Mouse (Mus musculus) hindbrain, embryonic 13.5 days (tissue): ENCODE data around the gene Gm7137. TPM values are rescaled to one million over a fixed set of nuclear protein-coding genes. Genes with fewer than 3 reads are reported as not detected.
A peak's percentile ranks its signal among the peaks of the same experiment; 100 is the strongest.
"Not testable (repeated sequence)": the region's sequence is repeated elsewhere in the genome, so short reads cannot be mapped to it uniquely, and the experiment has no call there.

Source experiments
- ATAC-seq: fragments of 200-750 bp; cut with Nextera tagmentation; 2 replicates; pipeline ENCODE4 v1.8.0; 2017; ENCODE audit warnings: moderate TSS enrichment; ENCODE audit not compliant: low FRiP score
- H3K27ac ChIP-seq: fragments of 300-500 bp; sonication (generic); 2 replicates; pipeline ENCODE4 v1.5.1; 2015; ENCODE audit warnings: inconsistent platforms, mild to moderate bottlenecking, moderate library complexity
- H3K27me3 ChIP-seq: fragments of 300-500 bp; sonication (generic); 2 replicates; pipeline ENCODE4 v1.6.1; 2015; ENCODE audit warnings: mild to moderate bottlenecking, inconsistent platforms
- H3K36me3 ChIP-seq: fragments of 300-500 bp; sonication (generic); 2 replicates; pipeline ENCODE4 v1.6.1; 2015; ENCODE audit warnings: mild to moderate bottlenecking, inconsistent platforms
- H3K4me1 ChIP-seq: fragments of 300-500 bp; sonication (generic); replicated peaks from 2 replicates; pipeline ENCODE4 v1.6.1; 2015; ENCODE audit warnings: inconsistent platforms
- H3K4me2 ChIP-seq: fragments of 300-500 bp; sonication (generic); 2 replicates; pipeline ENCODE4 v1.6.1; 2015; ENCODE audit warnings: inconsistent platforms, mild to moderate bottlenecking, moderate library complexity
- H3K4me3 ChIP-seq: fragments of 300-500 bp; sonication (generic); 2 replicates; pipeline ENCODE4 v1.5.1; 2015; ENCODE audit warnings: mild to moderate bottlenecking, inconsistent platforms
- H3K9ac ChIP-seq: fragments of 300-500 bp; sonication (generic); 2 replicates; pipeline ENCODE4 v1.6.1; 2015; ENCODE audit warnings: mild to moderate bottlenecking, inconsistent platforms
- H3K9me3 ChIP-seq: fragments of 300-500 bp; sonication (generic); 2 replicates; pipeline ENCODE4 v1.6.1; 2016; ENCODE audit warnings: inconsistent platforms
- WGBS: fragments of 180-500 bp; shearing (Covaris S2); methylation state at CpG from one replicate; pipeline ENCODE4 v1.1.7; 2015; 5-methylcytosine and 5-hydroxymethylcytosine counted together
- polyA plus RNA-seq: library from polyadenylated mRNA; unstranded; fragments of >200 nt; fragmentation: Nextera tagmentation; extraction: Ambion mirVana; gene quantifications from 2 replicates; pipeline ENCODE4 v1.2.1, GENCODE M21; 2015

Gm7137 gene
- polyA plus RNA-seq, 1 experiment from 2014 or later = not detected

DNA sequence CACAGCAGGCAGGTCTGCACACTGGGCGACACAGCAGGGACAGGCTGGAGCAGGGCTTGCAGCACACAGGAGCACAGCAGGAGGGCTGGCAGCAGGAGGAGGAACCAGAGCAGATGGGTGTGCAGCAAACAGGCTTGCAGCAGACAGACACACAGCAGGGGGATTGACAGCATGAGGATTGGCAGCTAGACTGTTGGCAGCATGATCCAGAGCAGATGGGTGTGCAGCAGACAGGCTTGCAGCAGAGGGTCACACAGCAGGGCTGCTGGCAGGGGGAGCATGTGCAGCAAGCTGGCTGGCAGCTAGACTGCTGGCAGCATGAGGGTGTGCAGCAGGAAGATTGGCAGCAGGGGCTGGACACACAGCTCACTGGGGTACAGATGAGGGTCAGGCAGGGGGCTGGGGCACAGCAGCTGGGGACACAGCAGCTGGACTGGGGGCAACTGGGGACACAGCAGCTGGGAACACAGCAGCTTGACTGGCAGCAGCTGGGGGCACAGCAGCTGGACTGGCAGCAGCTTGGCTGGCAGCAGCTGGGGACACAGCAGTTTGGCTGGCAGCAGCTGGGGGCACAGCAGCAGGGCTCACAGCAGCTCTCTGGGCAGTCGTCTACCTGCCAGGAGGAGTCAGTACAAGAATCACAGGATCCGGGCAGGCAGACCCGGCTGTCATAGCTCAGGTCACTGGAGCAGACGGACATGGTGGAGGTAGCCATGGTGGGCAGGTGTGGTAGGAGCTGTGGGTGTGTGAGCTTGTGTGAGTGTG lies 45.9 kb downstream of the Gm7137 start, which contains the start of gene Gm18596:
Gene Gm18596, minus strand, starts transcription at position 715 of the 765 bp plus-strand sequence.
- not testable (repeated sequence) for H3K27me3 ChIP-seq, H3K36me3 ChIP-seq, H3K4me2 ChIP-seq, H3K4me1 ChIP-seq, H3K9me3 ChIP-seq, H3K9ac ChIP-seq, H3K4me3 ChIP-seq, ATAC-seq
- 51% methylated on average over 5 of the region's 5 CpGs for WGBS
- H3K27ac ChIP-seq = 0 out of 2 replicates have a peak within 1 kb of the TSS, but pooled peaks have one; percentile 30

GRCm38 (mm10) chr10:77738929-77739328 lies 49.1 kb downstream of the Gm7137 start:
- no peak for ATAC-seq
- 96% methylated on average over 4 of the region's 4 CpGs for WGBS

More at GRCm38 (mm10) chr10:77738929-77739328, 49.1 kb downstream of the Gm7137 start:
- Histone ChIP-seq H3K4me2 (no peak overlapping the region), H3K4me3 (no peak overlapping the region), H3K9me3 (0 out of 2 replicates have a peak, but pooled peaks cover 6% of the 10 kb centered on the region), H3K27ac (no peak overlapping the region), H3K4me1 (peaks cover 9% of the 10 kb centered on the region; the same call in 1 of the 2 replicates), H3K27me3 (no peaks in the 10 kb centered on the region), H3K9ac (no peak overlapping the region), H3K36me3 (no peaks in the 10 kb centered on the region)

Other genes with a start within 250 kb of the Gm7137 start
- 69.0 and 71.9 TPM in 2 replicates for gene Pttg1ip, start 206.5 kb downstream of the Gm7137 start, polyA plus RNA-seq
- gene Sumo3, start 182.1 kb downstream of the Gm7137 start, polyA plus RNA-seq = 271 and 274 TPM in 2 replicates
- gene Gm49325, start 182.0 kb downstream of the Gm7137 start, polyA plus RNA-seq = 2.1 and 3.4 TPM in 2 replicates
- 94.5 and 95.0 TPM in 2 replicates for gene Ube2g2, start 165.9 kb downstream of the Gm7137 start, polyA plus RNA-seq
- 0.74 and 0.82 TPM in 2 replicates for gene Tspear, start 101.6 kb downstream of the Gm7137 start, polyA plus RNA-seq
- not detected in 2 replicates for gene Gm19402, start 97.4 kb downstream of the Gm7137 start, polyA plus RNA-seq
- not detected in 2 replicates for gene Gm9508, start 91.0 kb downstream of the Gm7137 start, polyA plus RNA-seq
- gene Gm10272, start 81.6 kb downstream of the Gm7137 start, polyA plus RNA-seq = not detected in 2 replicates
- not detected in 2 replicates for gene Gm10024, start 76.7 kb downstream of the Gm7137 start, polyA plus RNA-seq
- not detected in 2 replicates for gene Gm10142, start 72.4 kb downstream of the Gm7137 start, polyA plus RNA-seq
- gene Krtap12-1, start 67.6 kb downstream of the Gm7137 start, polyA plus RNA-seq = not detected in 2 replicates
- gene Gm10100, start 61.7 kb downstream of the Gm7137 start, polyA plus RNA-seq = not detected in 2 replicates
- not detected in 2 replicates for gene Gm18596, start 45.6 kb downstream of the Gm7137 start, polyA plus RNA-seq
- not detected in 2 replicates for gene Gm9736, start 36.8 kb downstream of the Gm7137 start, polyA plus RNA-seq
- gene Gm3233, start 28.5 kb downstream of the Gm7137 start, polyA plus RNA-seq = not detected in 2 replicates
- gene Gm3238, start 16.9 kb downstream of the Gm7137 start, polyA plus RNA-seq = not detected in 2 replicates
- gene Gm7138, start 11.3 kb downstream of the Gm7137 start, polyA plus RNA-seq = not detected in 2 replicates
- not detected in 2 replicates for gene Gm3250, start 5.7 kb downstream of the Gm7137 start, polyA plus RNA-seq
- gene Gm9639, start 6.9 kb upstream of the Gm7137 start, polyA plus RNA-seq = not detected in 2 replicates
- not detected in 2 replicates for gene Gm19668, start 10.9 kb upstream of the Gm7137 start, polyA plus RNA-seq
- gene Gm9507, start 23.6 kb upstream of the Gm7137 start, polyA plus RNA-seq = not detected in 2 replicates
- gene Gm2696, start 26.5 kb upstream of the Gm7137 start, polyA plus RNA-seq = not detected in 2 replicates
- gene Krtap10-4, start 38.9 kb upstream of the Gm7137 start, polyA plus RNA-seq = not detected in 2 replicates
- gene Krtap10-10, start 47.7 kb upstream of the Gm7137 start, polyA plus RNA-seq = not detected in 2 replicates
- not detected in 2 replicates for gene Gm36176, start 58.6 kb upstream of the Gm7137 start, polyA plus RNA-seq
- not detected in 2 replicates for gene Gm10318, start 64.7 kb upstream of the Gm7137 start, polyA plus RNA-seq
- not detected in 2 replicates for gene Gm3285, start 73.8 kb upstream of the Gm7137 start, polyA plus RNA-seq
- 12.5 and 14.0 TPM in 2 replicates for gene Lrrc3, start 114.3 kb upstream of the Gm7137 start, polyA plus RNA-seq
- 3.0 and 3.9 TPM in 2 replicates for gene Trpm2, start 182.4 kb upstream of the Gm7137 start, polyA plus RNA-seq
- gene 1810043G02Rik, start 190.3 kb upstream of the Gm7137 start, polyA plus RNA-seq = 38.1 and 40.5 TPM in 2 replicates
- gene Pfkl, start 221.9 kb upstream of the Gm7137 start, polyA plus RNA-seq = 106 and 107 TPM in 2 replicates